Mouse (Mus musculus) ES-E14 (cell line): ENCODE measurements around the gene Rec114. TPM values are rescaled to one million over a fixed set of nuclear protein-coding genes. Genes with fewer than 3 reads are reported as not detected.

Experiments used
- DNase-seq: peaks from one replicate; pipeline ENCODE4 v3.0.0-alpha.2; 2013; ENCODE audit warnings: low read depth, low spot score
- H3K27ac ChIP-seq: 2 replicates; pipeline ENCODE4 v1.5.1; 2012; ENCODE audit warnings: low read depth, mild to moderate bottlenecking, low read length, moderate library complexity, mixed read lengths; ENCODE audit not compliant: poor library complexity, insufficient read depth, severe bottlenecking
- H3K36me3 ChIP-seq: 2 replicates; pipeline ENCODE4 v1.6.1; 2012; ENCODE audit warnings: mild to moderate bottlenecking, low read length, moderate library complexity, mixed read lengths; ENCODE audit not compliant: control insufficient read depth, poor library complexity, insufficient read depth, severe bottlenecking
- H3K4me1 ChIP-seq, 2 experiments: fragments of 150-350 bp in 1 of 2; sonication (generic) in 1 of 2; 2 replicates each; pipeline ENCODE4 v1.6.1; 2012; ENCODE audit warnings: low read length in 2 of 2, mild to moderate bottlenecking in 1 of 2, mixed read lengths in 1 of 2; ENCODE audit not compliant: control insufficient read depth in 2 of 2, insufficient read depth in 2 of 2, poor library complexity in 1 of 2
- H3K4me3 ChIP-seq, 2 experiments: fragments of 150-350 bp in 1 of 2; sonication (generic) in 1 of 2; 2 replicates each; pipeline ENCODE4 v1.5.1; 2012; ENCODE audit warnings: low read length in 2 of 2, low read depth in 1 of 2, mild to moderate bottlenecking in 1 of 2, mixed read lengths in 1 of 2; ENCODE audit not compliant: insufficient read depth in 1 of 2, poor library complexity in 1 of 2, severe bottlenecking in 1 of 2
- H3K9ac ChIP-seq: 2 replicates; pipeline ENCODE4 v1.6.1; 2012; ENCODE audit warnings: low read depth, mild to moderate bottlenecking, low read length, mixed read lengths; ENCODE audit not compliant: poor library complexity, insufficient read depth, severe bottlenecking
- H3K9me3 ChIP-seq: fragments of 150-350 bp; sonication (generic); 2 replicates; pipeline ENCODE4 v1.6.1; 2012; ENCODE audit warnings: low read depth, mild to moderate bottlenecking, low read length; ENCODE audit not compliant: control insufficient read depth, insufficient read depth
- CHD2 ChIP-seq: IDR thresholded peaks from 2 replicates; pipeline ENCODE4 v1.6.1; 2014; ENCODE audit warnings: mild to moderate bottlenecking, low read depth, low read length, inconsistent platforms
- HCFC1 ChIP-seq: IDR thresholded peaks from 2 replicates; pipeline ENCODE4 v1.6.1; 2012; ENCODE audit warnings: low read length, inconsistent platforms, borderline replicate concordance; ENCODE audit not compliant: insufficient read depth
- MAFK ChIP-seq: IDR thresholded peaks from 2 replicates; pipeline ENCODE4 v1.6.1; 2014; ENCODE audit warnings: mild to moderate bottlenecking, low read depth, low read length, inconsistent platforms; ENCODE audit not compliant: insufficient read depth
- ZC3H11A ChIP-seq: IDR thresholded peaks from 2 replicates; pipeline ENCODE4 v1.6.1; 2012; ENCODE audit warnings: low read depth, mild to moderate bottlenecking, inconsistent platforms, low read length, borderline replicate concordance
- ZNF384 ChIP-seq: IDR thresholded peaks from 2 replicates; pipeline ENCODE4 v1.6.1; 2012; ENCODE audit warnings: low read depth, low read length, inconsistent platforms
- in situ Hi-C, 2 experiments: fragments of 600-800 bp; cut with MboI; formaldehyde crosslinking; loops; one replicate each; pipeline ENCODE4 v1.15.1; 2025; ENCODE audit warnings: low sequenced_read_pairs in 2 of 2, inconsistent platforms in 1 of 2; ENCODE audit not compliant: unreplicated experiment in 2 of 2
- total RNA-seq: library from RNA; depleted of rRNA; stranded (reverse); fragments of 300-350 nt; gene quantifications from 2 replicates; pipeline ENCODE4 v1.2.3, GENCODE M21; 2012

Rec114 gene
- total RNA-seq, 1 experiment = 16.7 TPM

DNA sequence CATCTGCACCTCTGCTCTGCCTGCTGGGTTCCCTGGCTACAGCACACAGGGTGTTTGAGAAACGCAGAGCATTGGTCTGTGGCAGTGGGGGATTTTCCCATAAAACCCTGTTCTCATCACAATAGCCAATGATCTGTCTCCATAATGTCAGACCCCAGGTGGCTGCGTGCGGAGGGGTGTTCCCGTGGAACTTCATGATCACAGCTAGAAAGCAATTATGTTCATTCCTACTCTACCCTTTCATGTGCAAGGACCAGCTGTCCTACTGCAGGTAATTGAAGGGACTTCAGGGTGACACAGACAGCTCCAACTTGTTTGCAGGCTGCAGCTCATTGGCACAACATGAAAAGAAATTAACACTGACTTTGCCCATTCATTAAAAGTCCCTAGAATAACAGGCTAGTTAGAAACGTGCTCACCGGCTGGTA, 3.6 kb upstream of the Rec114 start:
- DNase-seq = no peak
- in situ Hi-C loops = no loop called here
- H3K27ac ChIP-seq = 0 out of 2 replicates have a peak overlapping the region, but pooled peaks have one; percentile 12
- H3K36me3 ChIP-seq = no peaks in the 10 kb centered on the region; the same call in 1 of the 2 replicates
- H3K4me3 ChIP-seq = no peak overlapping the region
- no peak overlapping the region for H3K9ac ChIP-seq
- no peaks in the 10 kb centered on the region for H3K9me3 ChIP-seq
- peaks cover 5 to 16% of the 10 kb centered on the region in 2 experiments; a peak in 3 of 4 replicates for H3K4me1 ChIP-seq
- TF ChIP-seq ZC3H11A = no peak
- TF ChIP-seq HCFC1 = no peak
- TF ChIP-seq ZNF384 = no peak
- TF ChIP-seq MAFK = no peak
- TF ChIP-seq CHD2 = no peak

DNA sequence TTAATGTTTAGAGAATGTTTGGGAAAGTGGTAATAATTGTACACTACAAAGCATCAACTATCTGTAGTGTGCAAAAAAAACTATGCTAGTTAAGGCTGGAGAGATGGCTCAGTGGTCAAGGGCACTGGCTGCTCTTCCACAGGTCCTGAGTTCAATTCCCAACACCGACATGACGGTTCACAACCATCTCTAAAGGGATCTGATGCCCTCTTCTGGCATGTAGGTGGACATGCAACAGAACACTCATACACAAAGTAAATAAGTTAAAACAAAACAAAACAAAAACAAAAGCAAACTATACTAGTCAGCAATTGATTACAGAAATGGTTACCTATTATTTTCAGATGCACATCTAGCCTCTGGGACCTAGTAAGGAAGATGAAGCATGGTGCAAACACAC, 1.1 kb downstream of the Rec114 start:
- H3K27ac ChIP-seq = no peak overlapping the region
- H3K9ac ChIP-seq = no peak overlapping the region
- no peaks in the 10 kb centered on the region for H3K9me3 ChIP-seq
- H3K4me1 ChIP-seq = peaks cover under 1 to 7% of the 10 kb centered on the region in 2 experiments; a peak in 1 of 4 replicates
- in situ Hi-C loops = no loop called here
- TF ChIP-seq CHD2 (no peak), ZNF384 (no peak), MAFK (no peak), ZC3H11A (no peak), HCFC1 (no peak)
- H3K36me3 ChIP-seq = no peaks in the 10 kb centered on the region
- H3K4me3 ChIP-seq = no peak overlapping the region
- no peak for DNase-seq

DNA sequence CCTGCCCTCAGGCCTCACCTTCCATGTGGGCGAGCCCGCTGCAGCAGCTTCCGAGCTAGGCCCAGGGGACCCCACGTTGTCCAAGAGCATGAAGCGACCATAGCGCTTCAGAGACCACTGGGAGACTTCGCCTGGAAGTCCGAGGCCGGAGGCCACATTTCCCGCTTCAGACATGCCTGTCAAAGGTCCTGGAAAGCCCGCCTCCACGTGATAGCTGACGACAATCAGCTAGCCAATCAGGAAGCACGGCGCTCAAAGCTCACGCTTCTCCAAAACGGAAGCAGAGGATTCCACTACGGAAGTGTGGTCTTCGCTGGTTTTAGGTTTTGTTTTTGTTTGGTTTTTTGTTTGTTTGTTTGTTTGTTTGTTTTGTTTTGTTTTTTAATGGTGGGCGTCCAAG, 2.4 kb downstream of the Rec114 start:
- TF ChIP-seq CHD2 (no peak), HCFC1 (no peak), MAFK (no peak), ZNF384 (no peak), ZC3H11A (no peak)
- in situ Hi-C loops = no loop called here
- Histone ChIP-seq H3K4me3 (peak overlapping the region; percentile 36 to 42; a peak in 2 of 4 replicates), H3K36me3 (no peaks in the 10 kb centered on the region), H3K9ac (peak overlapping the region; percentile 9; the same call in 1 of the 2 replicates), H3K27ac (no peak overlapping the region), H3K4me1 (peaks cover 0 to 4% of the 10 kb centered on the region in 2 experiments; a peak in 1 of 4 replicates), H3K9me3 (no peaks in the 10 kb centered on the region)
- DNase-seq = no peak

DNA sequence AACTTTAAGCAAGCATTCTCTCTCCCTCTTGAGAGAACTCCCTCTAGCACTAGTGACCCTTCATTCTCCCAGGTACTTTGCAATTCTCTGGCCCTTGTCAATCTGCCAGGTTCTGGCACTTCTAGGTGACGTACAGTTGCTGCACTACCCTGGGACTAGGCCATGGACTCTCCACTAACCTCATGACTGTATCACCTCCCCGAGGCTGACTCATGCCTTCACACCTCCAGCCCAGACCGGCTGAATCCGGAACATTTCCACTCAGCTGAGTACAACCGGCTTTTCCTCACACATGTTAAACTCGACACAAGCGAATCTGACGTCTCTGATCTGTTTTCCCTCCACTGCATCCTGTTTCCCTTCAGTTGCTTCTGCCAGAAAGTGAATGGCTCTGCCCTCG, 4.0 kb downstream of the Rec114 start:
- in situ Hi-C loops = no loop called here
- no peak overlapping the region for H3K4me3 ChIP-seq

DNA sequence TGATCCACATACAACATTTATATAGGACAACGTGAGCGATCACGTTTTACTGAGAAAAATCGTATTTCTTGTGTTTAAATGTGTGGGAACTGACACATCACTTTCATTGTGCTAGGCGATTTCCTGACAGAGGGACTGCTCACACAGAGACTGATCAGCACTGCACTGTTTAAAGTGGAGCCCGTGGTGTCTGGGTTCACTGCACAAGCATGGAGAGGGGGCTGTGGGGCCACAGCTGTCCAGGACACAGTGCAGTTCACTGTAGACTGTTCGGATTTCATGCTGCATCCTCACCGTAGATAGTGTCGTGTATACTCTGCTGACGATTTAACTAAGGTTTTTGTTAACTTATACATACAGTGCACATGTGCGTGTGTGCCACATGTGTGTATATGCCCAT, 20.6 kb downstream of the Rec114 start:
- Histone ChIP-seq H3K9me3 (peaks cover 6% of the 10 kb centered on the region), H3K36me3 (no peaks in the 10 kb centered on the region), H3K4me3 (no peak overlapping the region), H3K27ac (no peak overlapping the region), H3K9ac (no peak overlapping the region), H3K4me1 (no peaks in the 10 kb centered on the region)
- TF ChIP-seq ZNF384 = no peak
- no peak for TF ChIP-seq HCFC1
- TF ChIP-seq MAFK = no peak
- TF ChIP-seq CHD2 = no peak
- no peak for TF ChIP-seq ZC3H11A
- in situ Hi-C loops = no loop called here
- no peak for DNase-seq

More for the DNA sequence above, 4.0 kb downstream of the Rec114 start:
- no peaks in the 10 kb centered on the region for H3K36me3 ChIP-seq
- no peak overlapping the region for H3K9ac ChIP-seq
- H3K9me3 ChIP-seq = no peaks in the 10 kb centered on the region
- no peak for DNase-seq
- no peak overlapping the region for H3K27ac ChIP-seq
- H3K4me1 ChIP-seq = peaks cover 0 to 4% of the 10 kb centered on the region in 2 experiments; a peak in 1 of 4 replicates
- TF ChIP-seq HCFC1 = no peak
- TF ChIP-seq ZC3H11A = no peak
- no peak for TF ChIP-seq CHD2
- TF ChIP-seq ZNF384 = no peak
- TF ChIP-seq MAFK = no peak
